Mouse (Mus musculus) cerebellum, adult 2 months (tissue): Measurements from ENCODE around the gene Fcna. TPM values are rescaled to one million over a fixed set of nuclear protein-coding genes. Genes with fewer than 3 reads are reported as not detected.

Experiments
- DNase-seq, 2 experiments: peaks; one replicate each; pipeline ENCODE4 v3.0.0; 2021
- H3K27ac ChIP-seq: fragments of 200-500 bp; 2 replicates; pipeline ENCODE4 v1.5.1; 2012; ENCODE audit warnings: low read length, control low read depth, inconsistent platforms; ENCODE audit not compliant: insufficient read depth
- H3K27me3 ChIP-seq: fragments of 200-500 bp; 2 replicates; pipeline ENCODE4 v1.6.1; 2012; ENCODE audit warnings: inconsistent platforms, mild to moderate bottlenecking, low read length, moderate library complexity; ENCODE audit not compliant: control insufficient read depth, insufficient read depth
- H3K4me1 ChIP-seq: fragments of 200-500 bp; 2 replicates; pipeline ENCODE4 v1.6.1; 2011; ENCODE audit warnings: low read length; ENCODE audit not compliant: control insufficient read depth, insufficient read depth
- H3K4me3 ChIP-seq: fragments of 200-500 bp; replicated peaks from 2 replicates; pipeline ENCODE3; 2011; ENCODE audit warnings: mild to moderate bottlenecking, low read depth, low read length, control low read depth; ENCODE audit not compliant: insufficient read depth
- CTCF ChIP-seq: fragments of 200-500 bp; IDR thresholded peaks from 2 replicates; pipeline ENCODE4 v1.5.1; 2011; ENCODE audit warnings: low read depth, mild to moderate bottlenecking, control low read depth, low read length, moderate library complexity, borderline replicate concordance; ENCODE audit not compliant: insufficient read depth
- POLR2A ChIP-seq: fragments of 200-500 bp; IDR thresholded peaks from 2 replicates; pipeline ENCODE4 v1.6.1; 2011; ENCODE audit warnings: low read length, control low read depth, borderline replicate concordance; ENCODE audit not compliant: insufficient read depth
- WGBS: fragments of 180-500 bp; shearing (Covaris S2); methylation state at CpG from one replicate; pipeline ENCODE4 v1.1.7; 2018; 5-methylcytosine and 5-hydroxymethylcytosine counted together
- polyA plus RNA-seq: library from polyadenylated mRNA; depleted of rRNA; stranded (reverse); fragments of >200 nt; gene quantifications from 2 replicates; pipeline ENCODE4 v1.2.3, GENCODE M21; 2012; rRNA removed

Fcna gene
- 0.31 and 0.35 TPM in 2 replicates for polyA plus RNA-seq

- no peak within 1 kb of the TSS for H3K4me3 ChIP-seq
- H3K4me1 ChIP-seq = no peaks in the 10 kb centered on the region
- no peak within 1 kb of the TSS for H3K27ac ChIP-seq
- DNase-seq = no peak
- no peaks in the 10 kb centered on the region for H3K27me3 ChIP-seq
- TF ChIP-seq CTCF (no peak), POLR2A (no peak)
- WGBS = 84% methylated on average over 6 of the region's 6 CpGs
Observed at GRCm38 (mm10) chr2:25627811-25628210, at the start of gene Fcna. Gene Fcna (minus strand): TSS chr2:25628030.

GRCm38 (mm10) chr2:25676486-25676885 lies 48.7 kb upstream of the Fcna start, which contains the start of gene Lcn6:
Gene Lcn6 (plus strand): TSS chr2:25676786.
- no peaks in the 10 kb centered on the region for H3K4me1 ChIP-seq
- no peaks in the 10 kb centered on the region; the same call in 1 of the 2 replicates for H3K27me3 ChIP-seq
- H3K4me3 ChIP-seq = no peak within 1 kb of the TSS
- DNase-seq = no peak
- WGBS = 96% methylated on average over 3 of the region's 3 CpGs
- TF ChIP-seq CTCF (no peak), POLR2A (no peak)
- no peak within 1 kb of the TSS for H3K27ac ChIP-seq

DNA sequence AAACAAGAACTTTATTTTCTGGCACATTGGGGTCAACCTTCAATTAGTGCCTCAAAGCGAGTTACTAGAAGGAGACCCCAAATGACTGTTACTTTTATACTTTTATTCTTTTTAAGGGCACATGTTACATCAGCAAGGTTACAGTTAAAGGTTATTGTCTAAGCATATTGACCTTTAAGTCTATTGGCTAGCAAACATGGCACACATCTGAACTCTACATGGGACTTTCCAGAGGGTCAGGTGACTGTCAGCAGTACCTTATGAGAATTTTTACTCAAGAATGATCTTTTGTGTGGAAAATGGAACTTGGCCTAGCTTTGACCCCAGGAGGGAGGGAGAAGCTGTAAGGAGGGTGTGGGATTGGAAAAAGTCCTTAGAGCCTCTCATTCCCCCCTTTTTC lies 38.7 kb upstream of the Fcna start:
- WGBS = 71% methylated on average over 1 of the region's 1 CpGs

DNA sequence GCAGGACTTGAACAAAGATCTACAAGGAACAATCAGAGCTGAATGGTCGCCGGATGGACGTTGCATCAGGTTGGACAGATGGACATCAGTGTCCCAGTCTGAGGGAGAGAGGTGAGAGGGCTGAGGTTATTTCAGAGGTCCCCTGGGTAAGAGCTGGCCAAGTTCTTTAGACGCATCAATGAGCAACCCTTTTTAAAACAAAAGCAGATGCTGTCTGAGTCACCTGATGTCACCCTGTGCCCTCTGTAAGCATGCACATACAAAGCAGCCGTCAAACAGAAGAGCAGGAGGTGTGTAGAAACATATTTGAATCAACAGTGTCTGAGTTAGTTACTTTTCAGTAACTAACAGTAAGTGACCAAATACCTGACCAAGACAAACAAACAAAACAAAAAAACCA lies 36.3 kb upstream of the Fcna start:
- DNase-seq = no peak

More for the DNA sequence above, 38.7 kb upstream of the Fcna start:
- Histone ChIP-seq H3K4me3 (no peak overlapping the region), H3K27ac (no peak overlapping the region), H3K4me1 (peaks cover 4% of the 10 kb centered on the region; the same call in 1 of the 2 replicates), H3K27me3 (no peaks in the 10 kb centered on the region)
- TF ChIP-seq CTCF (no peak), POLR2A (no peak)
- DNase-seq = no peak

DNA sequence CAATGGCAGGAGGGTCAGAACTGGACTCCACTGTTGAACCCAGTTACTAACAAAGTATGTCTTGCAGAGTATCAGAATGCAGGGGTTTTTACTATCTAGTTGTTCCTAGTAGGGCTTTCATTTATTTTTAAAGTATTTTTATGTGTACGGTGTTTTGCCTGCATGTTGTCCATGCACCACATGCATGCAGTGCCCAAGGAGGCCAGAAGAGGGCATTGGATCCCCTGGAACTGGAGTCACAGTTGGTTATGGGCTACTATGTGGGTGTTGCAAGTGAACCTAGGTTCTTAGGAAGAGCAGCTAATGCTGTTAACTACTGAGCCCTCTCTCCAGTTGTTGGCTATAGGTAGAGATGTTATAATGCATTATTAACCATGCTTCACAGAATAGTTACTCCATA lies 35.7 kb upstream of the Fcna start:
- Histone ChIP-seq H3K27ac (no peak overlapping the region), H3K4me1 (peaks cover 7% of the 10 kb centered on the region; the same call in 1 of the 2 replicates), H3K27me3 (no peaks in the 10 kb centered on the region), H3K4me3 (no peak overlapping the region)
- DNase-seq = peak; percentile 23 to 38
- TF ChIP-seq POLR2A = no peak
- TF ChIP-seq CTCF = peak; percentile 72
- WGBS = 50% methylated on average over 1 of the region's 1 CpGs

More for the DNA sequence above, 36.3 kb upstream of the Fcna start:
- Histone ChIP-seq H3K27me3 (no peaks in the 10 kb centered on the region), H3K4me1 (peaks cover 7% of the 10 kb centered on the region; the same call in 1 of the 2 replicates), H3K27ac (no peak overlapping the region), H3K4me3 (no peak overlapping the region)
- TF ChIP-seq CTCF = no peak
- WGBS = 61% methylated on average over 5 of the region's 5 CpGs

GRCm38 (mm10) chr2:25661245-25661970 lies 33.6 kb upstream of the Fcna start:
- 50% methylated on average over 6 of the region's 6 CpGs for WGBS
- Histone ChIP-seq H3K27ac (no peak overlapping the region), H3K4me3 (no peak overlapping the region), H3K4me1 (peaks cover 12% of the 10 kb centered on the region), H3K27me3 (no peaks in the 10 kb centered on the region)
- no peak for DNase-seq
- TF ChIP-seq CTCF (no peak), POLR2A (no peak)

GRCm38 (mm10) chr2:25660279-25660678 lies 32.4 kb upstream of the Fcna start:
- no peak for TF ChIP-seq POLR2A
- no peak for TF ChIP-seq CTCF
- WGBS = 66% methylated on average over 8 of the region's 8 CpGs
- H3K27me3 ChIP-seq = no peaks in the 10 kb centered on the region
- H3K27ac ChIP-seq = no peak overlapping the region
- no peak overlapping the region for H3K4me3 ChIP-seq
- H3K4me1 ChIP-seq = peaks cover 12% of the 10 kb centered on the region
- no peak for DNase-seq

DNA sequence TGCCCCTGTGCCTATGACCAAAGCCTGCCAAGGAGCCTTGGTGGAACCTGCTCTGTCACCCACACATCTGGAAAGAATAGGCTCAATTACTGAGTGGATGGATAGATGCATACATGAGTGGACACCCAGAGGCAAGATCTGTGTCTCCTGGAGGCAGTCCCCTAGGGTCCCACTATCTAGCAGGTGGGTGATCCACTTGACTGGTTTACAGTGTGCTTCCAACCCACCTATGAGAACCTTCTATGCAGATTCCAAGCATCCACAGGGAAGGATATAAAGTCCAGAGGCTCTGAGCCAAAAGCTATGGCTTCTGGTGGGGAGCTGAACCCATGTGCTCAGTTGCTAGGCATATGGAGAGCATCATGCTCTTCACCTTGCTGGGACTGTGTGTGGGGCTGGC lies 29.8 kb upstream of the Fcna start, which contains the start of gene Lcn5:
TSS of gene Lcn5 (plus strand) at position 301 of the 400 bp plus-strand sequence.
- TF ChIP-seq POLR2A = no peak
- no peak for TF ChIP-seq CTCF

More for the DNA sequence above, 29.8 kb upstream of the Fcna start, which contains the start of gene Lcn5:
- Histone ChIP-seq H3K4me3 (no peak within 1 kb of the TSS), H3K27me3 (no peaks in the 10 kb centered on the region), H3K27ac (no peak within 1 kb of the TSS), H3K4me1 (peaks cover 12% of the 10 kb centered on the region)
- no peak for DNase-seq
